ENCODE assay signal across 8 mouse cellular contexts in genomic region chr5:114153490-114153889, GRCm38 (mm10). TPM values are rescaled to one million over a fixed set of nuclear protein-coding genes. Genes with fewer than 3 reads are reported as not detected.
A peak's percentile ranks its signal among the peaks of the same experiment; 100 is the strongest.
DNase-seq lines count a peak whose midpoint lies in the region; ATAC-seq and TF ChIP-seq lines count a peak whose summit lies in the region.

No protein-coding gene starts in this region.

- 0 out of 2 replicates have a peak, but pooled peaks have one; percentile 58 for ATAC-seq in embryonic facial prominence, embryonic 14.5 days (ENCODE audit: low read depth)
- ATAC-seq in kidney, embryonic 16.5 days (ENCODE audit: low FRiP score, low TSS enrichment) = no peak
- ATAC-seq in midbrain, postnatal 0 days (ENCODE audit: low FRiP score) = no peak
- no peak for ATAC-seq in inflammation-experienced regulatory T-cells, adult 6 months

- H3K27me3 ChIP-seq in thymus, adult 2 months (ENCODE audit: control insufficient read depth, insufficient read depth, low read length) = no peaks in the 10 kb centered on the region
- no peaks in the 10 kb centered on the region for H3K27me3 ChIP-seq in embryonic facial prominence, embryonic 14.5 days (replicated peaks; ENCODE audit: control insufficient read depth, insufficient read depth, low read length)
- no peaks in the 10 kb centered on the region for H3K27me3 ChIP-seq in kidney, embryonic 16.5 days (ENCODE audit: insufficient read depth, low read length)
- H3K27me3 ChIP-seq in midbrain, postnatal 0 days (ENCODE audit: insufficient read depth, low read length) = no peaks in the 10 kb centered on the region

- 0 out of 2 replicates have a peak, but pooled peaks have one; percentile 9 for TF ChIP-seq POLR2A in thymus, adult 2 months (IDR thresholded peaks at IDR 0.05; ENCODE audit: control insufficient read depth, extremely low read depth, insufficient read depth, low read length, poor library complexity)

- peak; percentile 7 for DNase-seq in thymus, adult 2 months
- no peak for DNase-seq in thymus, adult 18-20 months
- peak; percentile 50 for DNase-seq in embryonic facial prominence, embryonic 14.5 days (ENCODE audit: low spot score)
- peak; percentile 47 for DNase-seq in midbrain, postnatal 0 days (ENCODE audit: low spot score)
- DNase-seq in left cerebral cortex, postnatal 4 days = no peak
- DNase-seq in layer of hippocampus, adult 8-10 months (ENCODE audit: low spot score in 2 of 2) = no peak

- intact Hi-C loops in left cerebral cortex, postnatal 4 days (cut with DNase I) = no loop called here

- H3K4me2 ChIP-seq in embryonic facial prominence, embryonic 14.5 days (ENCODE audit: low read depth, low read length) = peak overlapping the region; percentile 33
- peak overlapping the region; percentile 42 for H3K4me2 ChIP-seq in kidney, embryonic 16.5 days (replicated peaks; ENCODE audit: low read depth, low read length)
- peak overlapping the region; percentile 24 for H3K4me2 ChIP-seq in midbrain, postnatal 0 days (ENCODE audit: low read depth, low read length, poor library complexity, severe bottlenecking)

- no peak overlapping the region for H3K9ac ChIP-seq in embryonic facial prominence, embryonic 14.5 days (ENCODE audit: low read depth, low read length)
- H3K9ac ChIP-seq in kidney, embryonic 16.5 days (replicated peaks; ENCODE audit: low read length) = 0 out of 2 replicates have a peak overlapping the region, but pooled peaks have one; percentile 45
- H3K9ac ChIP-seq in midbrain, postnatal 0 days (replicated peaks; ENCODE audit: low read length, poor library complexity, severe bottlenecking) = no peak overlapping the region

- no peak overlapping the region for H3K27ac ChIP-seq in thymus, adult 2 months (ENCODE audit: control insufficient read depth, insufficient read depth, low read length)
- no peak overlapping the region for H3K27ac ChIP-seq in embryonic facial prominence, embryonic 14.5 days (replicated peaks; ENCODE audit: low read depth, low read length)
- no peak overlapping the region for H3K27ac ChIP-seq in kidney, embryonic 16.5 days (ENCODE audit: low read length)
- H3K27ac ChIP-seq in midbrain, postnatal 0 days (ENCODE audit: low read depth, low read length) = no peak overlapping the region

- 46% methylated on average over 12 of the region's 12 CpGs for WGBS in thymus, adult 2 months
- 7% methylated on average over 12 of the region's 12 CpGs for WGBS in embryonic facial prominence, embryonic 14.5 days
- 9% methylated on average over 12 of the region's 12 CpGs for WGBS in kidney, embryonic 16.5 days
- 4% methylated on average over 12 of the region's 12 CpGs for WGBS in midbrain, postnatal 0 days

- no peaks in the 10 kb centered on the region for H3K4me1 ChIP-seq in thymus, adult 2 months (replicated peaks; ENCODE audit: control insufficient read depth, insufficient read depth, low read length)
- no peaks in the 10 kb centered on the region for H3K4me1 ChIP-seq in embryonic facial prominence, embryonic 14.5 days (ENCODE audit: control insufficient read depth, insufficient read depth, low read length)
- H3K4me1 ChIP-seq in kidney, embryonic 16.5 days (ENCODE audit: insufficient read depth, low read length) = 0 out of 2 replicates have a peak, but pooled peaks cover 4% of the 10 kb centered on the region
- H3K4me1 ChIP-seq in midbrain, postnatal 0 days (ENCODE audit: insufficient read depth, low read length) = no peaks in the 10 kb centered on the region

- no peaks in the 10 kb centered on the region for H3K36me3 ChIP-seq in thymus, adult 2 months (ENCODE audit: control insufficient read depth, insufficient read depth, low read length)
- no peaks in the 10 kb centered on the region for H3K36me3 ChIP-seq in embryonic facial prominence, embryonic 14.5 days (ENCODE audit: control insufficient read depth, insufficient read depth, low read length)
- no peaks in the 10 kb centered on the region for H3K36me3 ChIP-seq in kidney, embryonic 16.5 days (ENCODE audit: insufficient read depth, low read length)
- H3K36me3 ChIP-seq in midbrain, postnatal 0 days (ENCODE audit: insufficient read depth, low read length) = no peaks in the 10 kb centered on the region

- H3K9me3 ChIP-seq in embryonic facial prominence, embryonic 14.5 days (ENCODE audit: control insufficient read depth, low read length) = no peaks in the 10 kb centered on the region
- no peaks in the 10 kb centered on the region for H3K9me3 ChIP-seq in kidney, embryonic 16.5 days (ENCODE audit: low read length)
- no peaks in the 10 kb centered on the region for H3K9me3 ChIP-seq in midbrain, postnatal 0 days (ENCODE audit: low read length)

- TF ChIP-seq CTCF in thymus, adult 2 months (IDR thresholded peaks at IDR 0.05; ENCODE audit: borderline replicate concordance, control insufficient read depth, extremely low read depth, insufficient read depth, low read length, poor library complexity) = no peak
- peak; percentile 73 for TF ChIP-seq CTCF in midbrain, postnatal 0 days (IDR thresholded peaks at IDR 0.05)

- no peak overlapping the region for H3K4me3 ChIP-seq in thymus, adult 2 months (ENCODE audit: control insufficient read depth, insufficient read depth, low read length)
- H3K4me3 ChIP-seq in embryonic facial prominence, embryonic 14.5 days (ENCODE audit: low read depth, low read length) = peak overlapping the region; percentile 24
- peak overlapping the region; percentile 39 for H3K4me3 ChIP-seq in kidney, embryonic 16.5 days (ENCODE audit: low read length)
- H3K4me3 ChIP-seq in midbrain, postnatal 0 days (ENCODE audit: low read depth, low read length) = peak overlapping the region; percentile 24

RNA-seq across cellular contexts. Expression of gene Acacb, which starts 7.2 kb away (rescaled TPM):
- 20.1 and 24.4 TPM in 2 replicates for polyA plus RNA-seq in thymus, adult 2 months (2012; rRNA removed)
- 2.3 and 2.4 TPM in 2 replicates for polyA plus RNA-seq in embryonic facial prominence, embryonic 14.5 days (2014; fragmentation: Nextera tagmentation; extraction: Ambion mirVana)
- 4.7 and 5.7 TPM in 2 replicates for polyA plus RNA-seq in kidney, embryonic 16.5 days (2015; fragmentation: Nextera tagmentation; extraction: Ambion mirVana)
- total RNA-seq in midbrain, postnatal 0 days (2014; rRNA removed) = 2.0 and 2.7 TPM in 2 replicates
- 5.6 and 6.5 TPM in 2 replicates for polyA plus RNA-seq in midbrain, postnatal 0 days (2015; fragmentation: Nextera tagmentation; extraction: Ambion mirVana)
- 1 to 10 TPM; 2.4 to 3.8 TPM for total RNA-seq in left cerebral cortex, postnatal 4 days (2021)
- 1 to 10 TPM; 1.3 to 4.5 (median 1.7) TPM for polyA plus RNA-seq in inflammation-experienced regulatory T-cells, adult 6 months (2017; shearing (Covaris generic))
- 1 to 10 TPM; 6.1 to 7.4 (median 6.6) TPM for total RNA-seq in layer of hippocampus, adult 8-10 months (2022)

RNA-seq across cellular contexts. Expression of gene Ung, which starts 23.3 kb away (rescaled TPM):
- 21.7 and 28.9 TPM in 2 replicates for polyA plus RNA-seq in thymus, adult 2 months (2012; rRNA removed)
- 20.4 and 22.7 TPM in 2 replicates for polyA plus RNA-seq in embryonic facial prominence, embryonic 14.5 days (2014; fragmentation: Nextera tagmentation; extraction: Ambion mirVana)
- polyA plus RNA-seq in kidney, embryonic 16.5 days (2015; fragmentation: Nextera tagmentation; extraction: Ambion mirVana) = 56.2 and 57.0 TPM in 2 replicates
- 7.9 and 9.4 TPM in 2 replicates for total RNA-seq in midbrain, postnatal 0 days (2014; rRNA removed)
- polyA plus RNA-seq in midbrain, postnatal 0 days (2015; fragmentation: Nextera tagmentation; extraction: Ambion mirVana) = 6.7 and 8.0 TPM in 2 replicates
- 1 to 10 TPM; 5.6 to 6.0 TPM for total RNA-seq in left cerebral cortex, postnatal 4 days (2021)
- 1 to 10 TPM; 7.8 to 9.1 (median 8.5) TPM for polyA plus RNA-seq in inflammation-experienced regulatory T-cells, adult 6 months (2017; shearing (Covaris generic))
- 1 to 10 TPM; 1.7 to 2.3 (median 1.9) TPM for total RNA-seq in layer of hippocampus, adult 8-10 months (2022)

RNA-seq across cellular contexts. Expression of gene Alkbh2, which starts 25.5 kb away (rescaled TPM):
- polyA plus RNA-seq in thymus, adult 2 months (2012; rRNA removed) = 10.5 and 14.5 TPM in 2 replicates
- 8.6 and 10.0 TPM in 2 replicates for polyA plus RNA-seq in embryonic facial prominence, embryonic 14.5 days (2014; fragmentation: Nextera tagmentation; extraction: Ambion mirVana)
- polyA plus RNA-seq in kidney, embryonic 16.5 days (2015; fragmentation: Nextera tagmentation; extraction: Ambion mirVana) = 8.7 and 9.1 TPM in 2 replicates
- total RNA-seq in midbrain, postnatal 0 days (2014; rRNA removed) = 6.3 and 6.4 TPM in 2 replicates
- polyA plus RNA-seq in midbrain, postnatal 0 days (2015; fragmentation: Nextera tagmentation; extraction: Ambion mirVana) = 6.1 and 7.4 TPM in 2 replicates
- 1 to 10 TPM; 6.2 to 6.9 TPM for total RNA-seq in left cerebral cortex, postnatal 4 days (2021)
- 1 to 10 TPM; 4.3 to 8.4 (median 5.4) TPM for polyA plus RNA-seq in inflammation-experienced regulatory T-cells, adult 6 months (2017; shearing (Covaris generic))
- 1 to 10 TPM; 3.8 to 6.5 (median 5.5) TPM for total RNA-seq in layer of hippocampus, adult 8-10 months (2022)

Comparison
In these comparisons a context has a peak if more than half of its experiments do, and no peak if none do; other contexts are left out.
1. DNase-seq: peak in thymus, adult 2 months (single experiment), embryonic facial prominence, embryonic 14.5 days (single experiment) and midbrain, postnatal 0 days (single experiment); none in thymus, adult 18-20 months (0 of 2), left cerebral cortex, postnatal 4 days (single experiment) and layer of hippocampus, adult 8-10 months (0 of 2).
2. Peak in every context shown above with its lines, with median percentiles within 50 percentile points of each other: H3K4me2 ChIP-seq.